Mouse (Mus musculus): ENCODE data around the gene Maml3. TPM values are rescaled to one million over a fixed set of nuclear protein-coding genes. Genes with fewer than 3 reads are reported as not detected.

Maml3 gene
- total and polyA plus RNA-seq, 3 experiments = 0.81 to 1.8 (median 0.98) TPM

- peaks cover 5% of the 10 kb centered on the region for H3K9me3 ChIP-seq (replicated peaks; ENCODE audit: low read length)
- no peak overlapping the region for H3K9ac ChIP-seq (ENCODE audit: insufficient read depth, low read depth)
- H3K4me2 ChIP-seq (ENCODE audit: insufficient read depth, low read depth, poor library complexity, severe bottlenecking) = no peak overlapping the region
- no peak overlapping the region for H3K4me3 ChIP-seq (replicated peaks in 1 of 3; ENCODE audit: low read depth in 2 of 3, low read length in 2 of 3, poor library complexity in 1 of 3)
- H3K79me2 ChIP-seq (replicated peaks; ENCODE audit: control insufficient read depth, extremely low read depth, insufficient read depth, poor library complexity, severe bottlenecking) = no peaks in the 10 kb centered on the region
- in situ Hi-C loops (cut with MboI; ENCODE audit: low pct_ligation_motif_present, low pct_unique_long_range_greater_than_20kb, low sequenced_read_pairs) = loop anchor here (25.0 kb wide), 1 partner anchor 300 kb away; no protein-coding TSS in a partner anchor
- H3K27me3 ChIP-seq (replicated peaks) = no peaks in the 10 kb centered on the region
- H3K36me3 ChIP-seq (replicated peaks in 1 of 2; ENCODE audit: control insufficient read depth in 1 of 2, insufficient read depth in 1 of 2, low read length in 1 of 2) = no peaks in the 10 kb centered on the region
- no peak overlapping the region for H3K27ac ChIP-seq (ENCODE audit: insufficient read depth, low read depth)
- dilution Hi-C loops (cut with MboI; ENCODE audit: extremely low pct_ligation_motif_present, extremely low pct_unique_long_range_greater_than_20kb, low sequenced_read_pairs) = no loop called here
- H3K4me1 ChIP-seq (ENCODE audit: control insufficient read depth in 1 of 2, insufficient read depth in 2 of 2) = no peaks in the 10 kb centered on the region
- TF ChIP-seq MXI1 (IDR thresholded peaks at IDR 0.05; ENCODE audit: low read depth, low read length) = no peak
- TF ChIP-seq NELFE (IDR thresholded peaks at IDR 0.05; ENCODE audit: low read depth, low read length) = no peak
- no peak for TF ChIP-seq KAT2A (IDR thresholded peaks at IDR 0.05; ENCODE audit: insufficient replicate concordance, low read length)
- no peak for TF ChIP-seq MAZ (IDR thresholded peaks at IDR 0.05; ENCODE audit: low read depth, low read length)
- DNase-seq (ENCODE audit: extremely low read depth) = no peak
Measured at GRCm38 (mm10) chr3:51712382-51712781, 392.5 kb downstream of the Maml3 start.

GRCm38 (mm10) chr3:51708746-51709411, 396.0 kb downstream of the Maml3 start:
- in situ Hi-C loops (cut with MboI; ENCODE audit: low pct_ligation_motif_present, low pct_unique_long_range_greater_than_20kb, low sequenced_read_pairs) = loop anchor here (10.0 to 25.0 kb wide), 2 partner anchors 303 to 536 kb away; no protein-coding TSS in a partner anchor
- Histone ChIP-seq H3K4me2 (ENCODE audit: insufficient read depth, low read depth, poor library complexity, severe bottlenecking) (no peak overlapping the region), H3K9ac (ENCODE audit: insufficient read depth, low read depth) (no peak overlapping the region), H3K79me2 (replicated peaks; ENCODE audit: control insufficient read depth, extremely low read depth, insufficient read depth, poor library complexity, severe bottlenecking) (no peaks in the 10 kb centered on the region), H3K27ac (ENCODE audit: insufficient read depth, low read depth) (no peak overlapping the region), H3K4me1 (ENCODE audit: control insufficient read depth in 1 of 2, insufficient read depth in 2 of 2) (no peaks in the 10 kb centered on the region), H3K4me3 (replicated peaks in 1 of 3; ENCODE audit: low read depth in 2 of 3, low read length in 2 of 3, poor library complexity in 1 of 3) (no peak overlapping the region), H3K36me3 (replicated peaks in 1 of 2; ENCODE audit: control insufficient read depth in 1 of 2, insufficient read depth in 1 of 2, low read length in 1 of 2) (no peaks in the 10 kb centered on the region), H3K9me3 (replicated peaks; ENCODE audit: low read length) (peaks cover 9% of the 10 kb centered on the region), H3K27me3 (replicated peaks) (no peaks in the 10 kb centered on the region)
- TF ChIP-seq MAX (IDR thresholded peaks at IDR 0.05; ENCODE audit: low read length) = no peak
- no peak for TF ChIP-seq TCF12 (IDR thresholded peaks at IDR 0.05; ENCODE audit: low read depth, low read length)
- no peak for TF ChIP-seq MAZ (IDR thresholded peaks at IDR 0.05; ENCODE audit: low read depth, low read length)
- DNase-seq (ENCODE audit: extremely low read depth) = no peak
- dilution Hi-C loops (cut with MboI; ENCODE audit: extremely low pct_ligation_motif_present, extremely low pct_unique_long_range_greater_than_20kb, low sequenced_read_pairs) = no loop called here

- Histone ChIP-seq H3K36me3 (replicated peaks in 1 of 2; ENCODE audit: control insufficient read depth in 1 of 2, insufficient read depth in 1 of 2, low read length in 1 of 2) (no peaks in the 10 kb centered on the region), H3K4me2 (ENCODE audit: insufficient read depth, low read depth, poor library complexity, severe bottlenecking) (no peak overlapping the region), H3K27me3 (replicated peaks) (no peaks in the 10 kb centered on the region), H3K4me3 (replicated peaks in 1 of 3; ENCODE audit: low read depth in 2 of 3, low read length in 2 of 3, poor library complexity in 1 of 3) (no peak overlapping the region), H3K9me3 (replicated peaks; ENCODE audit: low read length) (peaks cover 9% of the 10 kb centered on the region), H3K4me1 (ENCODE audit: control insufficient read depth in 1 of 2, insufficient read depth in 2 of 2) (no peaks in the 10 kb centered on the region), H3K27ac (ENCODE audit: insufficient read depth, low read depth) (no peak overlapping the region), H3K9ac (ENCODE audit: insufficient read depth, low read depth) (no peak overlapping the region), H3K79me2 (replicated peaks; ENCODE audit: control insufficient read depth, extremely low read depth, insufficient read depth, poor library complexity, severe bottlenecking) (no peaks in the 10 kb centered on the region)
- in situ Hi-C loops (cut with MboI; ENCODE audit: low pct_ligation_motif_present, low pct_unique_long_range_greater_than_20kb, low sequenced_read_pairs) (loop anchor here (10.0 to 25.0 kb wide), 2 partner anchors 304 to 536 kb away; no protein-coding TSS in a partner anchor), dilution Hi-C loops (cut with MboI; ENCODE audit: extremely low pct_ligation_motif_present, extremely low pct_unique_long_range_greater_than_20kb, low sequenced_read_pairs) (no loop called here)
- DNase-seq (ENCODE audit: extremely low read depth) = no peak
- TF ChIP-seq GABPA (IDR thresholded peaks at IDR 0.05; ENCODE audit: insufficient replicate concordance, low read depth, low read length) = no peak
- TF ChIP-seq ZMIZ1 (IDR thresholded peaks at IDR 0.05; ENCODE audit: low read depth, low read length) = no peak
- TF ChIP-seq JUN (IDR thresholded peaks at IDR 0.05; ENCODE audit: insufficient read depth, low read depth, low read length) = no peak
- no peak for TF ChIP-seq CHD1 (IDR thresholded peaks at IDR 0.05; ENCODE audit: low read depth, low read length)
- TF ChIP-seq IRF4 (IDR thresholded peaks at IDR 0.05; ENCODE audit: low read depth, low read length) = no peak
- no peak for TF ChIP-seq MAFK (IDR thresholded peaks at IDR 0.05; ENCODE audit: insufficient replicate concordance, low read length)
- no peak for TF ChIP-seq ZC3H11A (IDR thresholded peaks at IDR 0.05; ENCODE audit: low read depth, low read length)
- TF ChIP-seq JUND (conservative IDR thresholded peaks at IDR 0.05; ENCODE audit: low read depth, low read length) = no peak
- no peak for TF ChIP-seq SMC3 (IDR thresholded peaks at IDR 0.05; ENCODE audit: low read depth, low read length)
- no peak for TF ChIP-seq SIN3A (IDR thresholded peaks at IDR 0.05; ENCODE audit: low read length)
- TF ChIP-seq EP300 (IDR thresholded peaks at IDR 0.05; ENCODE audit: low read length) = no peak
- no peak for TF ChIP-seq USF2 (conservative IDR thresholded peaks at IDR 0.05; ENCODE audit: low read depth, low read length)
- TF ChIP-seq E2F4 (IDR thresholded peaks at IDR 0.05; ENCODE audit: insufficient replicate concordance, low read depth, low read length) = no peak
- no peak for TF ChIP-seq CHD2 (IDR thresholded peaks at IDR 0.05; ENCODE audit: low read length)
- no peak for TF ChIP-seq POLR2AphosphoS2 (IDR thresholded peaks at IDR 0.05; ENCODE audit: low read depth, low read length)
- TF ChIP-seq NRF1 (IDR thresholded peaks at IDR 0.05; ENCODE audit: low read depth, low read length) = no peak
- no peak for TF ChIP-seq ZNF384 (IDR thresholded peaks at IDR 0.05; ENCODE audit: low read depth, low read length)
- no peak for TF ChIP-seq BHLHE40 (IDR thresholded peaks at IDR 0.05; ENCODE audit: low read depth, low read length)
- no peak for TF ChIP-seq HCFC1 (IDR thresholded peaks at IDR 0.05; ENCODE audit: low read depth, low read length)
Measured at GRCm38 (mm10) chr3:51708375-51708745, 396.5 kb downstream of the Maml3 start.

Measured in CH12.LX (cell line).